In the genomic region with DNA sequence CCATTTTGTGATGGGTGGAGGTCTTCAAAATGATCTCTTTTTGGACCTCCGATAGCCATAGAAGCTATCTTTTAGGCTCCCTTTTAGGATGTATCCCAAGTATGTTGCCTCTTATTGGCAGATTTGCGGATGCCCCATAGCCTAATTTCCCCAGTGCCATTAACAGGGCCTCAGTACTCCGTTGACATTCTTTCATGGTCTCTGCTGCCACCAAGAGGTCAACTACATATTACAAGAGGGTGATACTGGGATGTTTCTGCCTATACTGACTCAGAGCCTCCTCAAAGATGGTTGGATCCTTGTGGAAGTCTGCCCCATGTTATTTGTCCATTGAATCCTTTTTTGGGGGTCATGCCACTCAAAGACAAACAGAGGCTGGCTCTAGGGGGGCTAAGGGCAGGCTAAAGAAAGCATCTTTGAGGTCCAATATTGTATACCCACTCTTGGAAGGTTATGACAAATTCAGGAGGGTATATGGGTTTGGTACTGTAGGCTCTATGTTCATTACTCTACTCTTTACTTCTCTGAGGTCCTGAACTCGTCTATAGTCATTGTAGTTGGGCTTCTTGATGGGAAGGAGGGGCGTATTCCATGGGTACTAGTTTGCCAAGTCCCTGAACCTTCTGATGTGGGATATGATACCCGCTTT, we compare ENCODE assay signal across 9 mouse cellular contexts. TPM values are rescaled to one million over a fixed set of nuclear protein-coding genes. Genes with fewer than 3 reads are reported as not detected.
DNase-seq lines count a peak whose midpoint lies in the region; ATAC-seq and TF ChIP-seq lines count a peak whose summit lies in the region.
"Had no signal": no experiment of that assay in that cellular context is flagged by ENCODE, and none has a peak within 500 bp of the region (broad histone marks: within the 10 kb centered on the region; RNA-seq: fewer than 3 reads in every experiment).

No protein-coding gene starts in this region.

- H3K4me1 ChIP-seq in cortical plate, adult 2 months (ENCODE audit: control insufficient read depth, insufficient read depth, low read length) = no peaks in the 10 kb centered on the region
- no peaks in the 10 kb centered on the region for H3K4me1 ChIP-seq in kidney, embryonic 16.5 days (ENCODE audit: insufficient read depth, low read length)
- H3K4me1 ChIP-seq in liver, postnatal 0 days (ENCODE audit: insufficient read depth) = no peaks in the 10 kb centered on the region
- H3K4me1 ChIP-seq in neural tube, embryonic 13.5 days (replicated peaks) = no peaks in the 10 kb centered on the region
- H3K4me1 ChIP-seq: stomach, embryonic 15.5 days had no signal

- no peak for TF ChIP-seq EP300 in liver, postnatal 0 days (IDR thresholded peaks at IDR 0.05; ENCODE audit: low read depth)

- no peak overlapping the region for H3K4me2 ChIP-seq in kidney, embryonic 16.5 days (replicated peaks; ENCODE audit: low read depth, low read length)
- H3K4me2 ChIP-seq in liver, postnatal 0 days (ENCODE audit: low read depth, low read length) = no peak overlapping the region
- no peak overlapping the region for H3K4me2 ChIP-seq in neural tube, embryonic 13.5 days
- H3K4me2 ChIP-seq: stomach, embryonic 15.5 days had no signal

- 41% methylated on average over 6 of the region's 6 CpGs for WGBS in kidney, embryonic 16.5 days
- WGBS in liver, postnatal 0 days (ENCODE audit: insufficient replicate concordance) = 38% methylated on average over 6 of the region's 6 CpGs
- 43% methylated on average over 6 of the region's 6 CpGs for WGBS in neural tube, embryonic 13.5 days

- ATAC-seq in granulocyte monocyte progenitor cell, adult 5-6 weeks (replicated peaks; ENCODE audit: poor library complexity, severe bottlenecking) = peak; percentile 88
- 0 out of 2 replicates have a peak, but pooled peaks have one; percentile 54 for ATAC-seq in kidney, embryonic 16.5 days (ENCODE audit: low FRiP score, low TSS enrichment)
- ATAC-seq in liver, postnatal 0 days = no peak
- ATAC-seq in neural tube, embryonic 13.5 days (ENCODE audit: low read depth) = peak; percentile 65; the same call in 1 of the 2 replicates

- DNase-seq in CD4-positive, CD25-positive, alpha-beta regulatory T cell, adult 2 months (ENCODE audit: low read depth, low spot score) = peak; percentile 85
- DNase-seq in adipocyte (ENCODE audit: low spot score) = peak; percentile 85
- DNase-seq in liver, postnatal 0 days = peak; percentile 70
- peak; percentile 32 to 52 for DNase-seq in thymus, postnatal 36 days

- H3K36me3 ChIP-seq in kidney, embryonic 16.5 days (ENCODE audit: insufficient read depth, low read length) = no peaks in the 10 kb centered on the region
- H3K36me3 ChIP-seq in liver, postnatal 0 days (replicated peaks; ENCODE audit: insufficient read depth, low read length) = no peaks in the 10 kb centered on the region
- H3K36me3 ChIP-seq in neural tube, embryonic 13.5 days = no peaks in the 10 kb centered on the region
- H3K36me3 ChIP-seq: stomach, embryonic 15.5 days had no signal

- TF ChIP-seq CTCF in cortical plate, adult 2 months (IDR thresholded peaks at IDR 0.05; ENCODE audit: extremely low read depth, insufficient read depth, low read length) = peak; percentile 86
- TF ChIP-seq CTCF in liver, postnatal 0 days (IDR thresholded peaks at IDR 0.05; ENCODE audit: low read depth) = peak; percentile 87

- no peak overlapping the region for H3K9ac ChIP-seq in kidney, embryonic 16.5 days (replicated peaks; ENCODE audit: low read length)
- no peak overlapping the region for H3K9ac ChIP-seq in liver, postnatal 0 days (replicated peaks)
- H3K9ac ChIP-seq in neural tube, embryonic 13.5 days = no peak overlapping the region
- H3K9ac ChIP-seq: stomach, embryonic 15.5 days had no signal

- no peak overlapping the region for H3K27ac ChIP-seq in cortical plate, adult 2 months (ENCODE audit: insufficient read depth, low read length)
- no peak overlapping the region for H3K27ac ChIP-seq in kidney, embryonic 16.5 days (ENCODE audit: low read length)
- no peak overlapping the region for H3K27ac ChIP-seq in liver, postnatal 0 days (ENCODE audit: low read depth)
- no peak overlapping the region for H3K27ac ChIP-seq in neural tube, embryonic 13.5 days (replicated peaks)
- H3K27ac ChIP-seq: stomach, embryonic 15.5 days had no signal

- H3K9me3 ChIP-seq in kidney, embryonic 16.5 days (ENCODE audit: low read length) = no peaks in the 10 kb centered on the region
- H3K9me3 ChIP-seq in liver, postnatal 0 days (ENCODE audit: low read length) = no peaks in the 10 kb centered on the region
- no peaks in the 10 kb centered on the region for H3K9me3 ChIP-seq in neural tube, embryonic 13.5 days
- H3K9me3 ChIP-seq: stomach, embryonic 15.5 days had no signal

- TF ChIP-seq POLR2A in cortical plate, adult 2 months (IDR thresholded peaks at IDR 0.05; ENCODE audit: extremely low read depth, insufficient read depth, low read length) = no peak

- H3K4me3 ChIP-seq in cortical plate, adult 2 months (ENCODE audit: insufficient read depth, low read length) = no peak overlapping the region
- no peak overlapping the region for H3K4me3 ChIP-seq in kidney, embryonic 16.5 days (ENCODE audit: low read length)
- no peak overlapping the region for H3K4me3 ChIP-seq in liver, postnatal 0 days (ENCODE audit: low read depth, low read length)
- no peak overlapping the region for H3K4me3 ChIP-seq in neural tube, embryonic 13.5 days
- H3K4me3 ChIP-seq: stomach, embryonic 15.5 days had no signal

- no peaks in the 10 kb centered on the region for H3K27me3 ChIP-seq in kidney, embryonic 16.5 days (ENCODE audit: insufficient read depth, low read length)
- H3K27me3 ChIP-seq in liver, postnatal 0 days (ENCODE audit: insufficient read depth, low read length) = no peaks in the 10 kb centered on the region
- no peaks in the 10 kb centered on the region for H3K27me3 ChIP-seq in neural tube, embryonic 13.5 days
- H3K27me3 ChIP-seq: stomach, embryonic 15.5 days had no signal

RNA-seq across cellular contexts. Expression of a gene that starts 25.6 kb away (rescaled TPM):
- polyA plus RNA-seq in cortical plate, adult 2 months (2012; rRNA removed) = 6.7 and 8.5 TPM in 2 replicates
- total RNA-seq in granulocyte monocyte progenitor cell, adult 5-6 weeks (2014; fragmentation: Nextera tagmentation) = 1.8 and 2.6 TPM in 2 replicates
- 0.39 and 0.46 TPM in 2 replicates for total RNA-seq in granulocyte monocyte progenitor cell, adult 5-6 weeks (2017)
- 5.9 and 6.5 TPM in 2 replicates for polyA plus RNA-seq in kidney, embryonic 16.5 days (2015; fragmentation: Nextera tagmentation; extraction: Ambion mirVana)
- 3.5 and 3.7 TPM in 2 replicates for polyA plus RNA-seq in liver, postnatal 0 days (2015; fragmentation: Nextera tagmentation; extraction: Ambion mirVana)
- polyA plus RNA-seq in neural tube, embryonic 13.5 days (2015; fragmentation: Nextera tagmentation; extraction: Ambion mirVana) = 2.7 and 3.6 TPM in 2 replicates
